Mouse (Mus musculus) central nervous system, embryonic 14 days (tissue): ENCODE data around the gene Zfp947. TPM values are rescaled to one million over a fixed set of nuclear protein-coding genes. Genes with fewer than 3 reads are reported as not detected.

Experiments used
- polyA plus RNA-seq: library from polyadenylated mRNA; depleted of rRNA; stranded (reverse); fragments of >200 nt; gene quantifications from 2 replicates; pipeline ENCODE4 v1.2.3, GENCODE M21; 2012; rRNA removed

Gene Zfp947
- polyA plus RNA-seq: 0.88 and 1.0 TPM in 2 replicates

GRCm38 (mm10) chr17:22165722-22166294 lies at the start of gene Zfp947:
Gene Zfp947, minus strand, starts transcription at chr17:22166190.

Other genes with a start within 250 kb of the Zfp947 start
- gene Zfp942, start 203.7 kb downstream of the Zfp947 start, polyA plus RNA-seq: 9.4 and 11.0 TPM in 2 replicates
- 12.8 and 13.5 TPM in 2 replicates for gene Zfp943, start 203.6 kb downstream of the Zfp947 start, polyA plus RNA-seq
- gene Zfp994, start 59.4 kb upstream of the Zfp947 start, polyA plus RNA-seq: 2.0 and 2.2 TPM in 2 replicates
- 8.4 TPM in 2 replicates for gene CT030661.1, start 148.6 kb upstream of the Zfp947 start, polyA plus RNA-seq
- 8.3 and 10.9 TPM in 2 replicates for gene Zfp944, start 195.2 kb upstream of the Zfp947 start, polyA plus RNA-seq
- 2.9 and 3.0 TPM in 2 replicates for gene Zfp758, start 195.3 kb upstream of the Zfp947 start, polyA plus RNA-seq